18 mouse cellular contexts compared by ENCODE assay signal in the genomic region with DNA sequence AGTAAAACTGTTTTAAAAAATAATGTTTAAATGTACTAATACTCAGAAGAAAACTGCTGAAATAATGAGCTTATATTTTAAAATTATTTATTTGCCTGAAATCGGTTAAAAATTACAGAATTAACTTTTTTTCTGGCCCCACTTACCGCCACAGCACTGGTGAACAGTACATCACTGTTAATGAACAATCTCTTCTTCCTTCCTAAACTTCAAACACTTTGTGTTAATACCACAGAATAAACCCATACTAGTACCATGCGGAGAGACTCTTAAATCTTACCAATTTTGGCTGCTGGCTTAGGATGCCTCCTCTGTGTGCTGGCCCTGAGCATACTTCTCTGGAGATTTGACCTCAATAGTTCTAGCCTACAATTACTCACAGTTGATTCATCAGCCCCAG. TPM values are rescaled to one million over a fixed set of nuclear protein-coding genes. Genes with fewer than 3 reads are reported as not detected.
"Had no signal": no experiment of that assay in that cellular context is flagged by ENCODE, and none has a peak within 500 bp of the region (broad histone marks: within the 10 kb centered on the region; RNA-seq: fewer than 3 reads in every experiment).

No protein-coding gene starts in this region.

- H3K4me2 ChIP-seq: lung, embryonic 14.5 days; midbrain, embryonic 12.5 days; neural tube, embryonic 13.5 days; neural tube, embryonic 15.5 days; stomach, embryonic 15.5 days had no signal

- ATAC-seq: midbrain, embryonic 16.5 days had no signal

- H3K4me1 ChIP-seq: stomach, embryonic 15.5 days had no signal

- H3K9ac ChIP-seq: lung, embryonic 14.5 days; midbrain, embryonic 12.5 days; neural tube, embryonic 13.5 days; neural tube, embryonic 15.5 days; stomach, embryonic 15.5 days had no signal

- H3K27ac ChIP-seq: midbrain, embryonic 10.5 days; midbrain, embryonic 12.5 days; neural tube, embryonic 13.5 days; neural tube, embryonic 15.5 days; stomach, embryonic 15.5 days; stomach, postnatal 0 days had no signal

- H3K4me3 ChIP-seq: midbrain, embryonic 10.5 days; midbrain, embryonic 12.5 days; myocyte; neural tube, embryonic 13.5 days; neural tube, embryonic 15.5 days; stomach, embryonic 15.5 days had no signal

- DNase-seq: lung, adult 18-20 months; lung, embryonic 14.5 days; lung, postnatal 10 days; lung, postnatal 4 days; midbrain, embryonic 14.5 days; retina, postnatal 1 day; right cerebral cortex, postnatal 14 days; thymus, adult 2 months; thymus, postnatal 25 days; thymus, postnatal 4 days had no signal

- H3K27me3 ChIP-seq: stomach, embryonic 15.5 days had no signal

- H3K36me3 ChIP-seq: midbrain, embryonic 10.5 days; midbrain, embryonic 12.5 days; neural tube, embryonic 13.5 days; neural tube, embryonic 15.5 days; stomach, embryonic 15.5 days had no signal

- H3K9me3 ChIP-seq: midbrain, embryonic 10.5 days; midbrain, embryonic 12.5 days; neural tube, embryonic 13.5 days; neural tube, embryonic 15.5 days; stomach, embryonic 15.5 days had no signal

RNA-seq across cellular contexts. Expression of a gene that starts 4.6 kb away (rescaled TPM):
- polyA plus RNA-seq: midbrain, embryonic 14.5 days; myocyte had no signal
